Mouse (Mus musculus): ENCODE measurements at regions not wholly inside any gene's neighbourhood (a gene's known extent, or its start where the extent isn't known, plus 50 kb on each side); places are given as distances from the start of the nearest gene placed in this dataset.
A peak's percentile ranks its signal among the peaks of the same experiment; 100 is the strongest.

DNA sequence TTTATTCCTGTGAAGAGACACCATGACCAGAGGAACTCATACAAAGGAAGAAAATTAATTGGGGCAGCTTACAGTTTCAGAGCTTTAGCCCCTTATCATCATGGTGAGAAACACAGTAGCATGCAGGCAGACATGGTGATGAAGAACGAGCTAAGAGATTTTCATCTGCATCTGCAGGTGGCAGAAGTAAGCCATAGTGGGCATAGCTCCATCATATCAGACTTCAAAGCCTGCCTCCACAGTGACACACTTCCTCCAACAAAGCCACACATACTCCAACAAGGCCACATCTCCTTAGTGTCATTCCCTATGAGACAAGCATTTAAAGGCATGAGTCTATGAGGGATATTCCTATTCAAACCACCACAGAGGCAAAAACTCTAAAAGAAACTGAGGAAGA lies 800.7 kb upstream of the Pcdh9 start:
- no peak for DNase-seq

DNA sequence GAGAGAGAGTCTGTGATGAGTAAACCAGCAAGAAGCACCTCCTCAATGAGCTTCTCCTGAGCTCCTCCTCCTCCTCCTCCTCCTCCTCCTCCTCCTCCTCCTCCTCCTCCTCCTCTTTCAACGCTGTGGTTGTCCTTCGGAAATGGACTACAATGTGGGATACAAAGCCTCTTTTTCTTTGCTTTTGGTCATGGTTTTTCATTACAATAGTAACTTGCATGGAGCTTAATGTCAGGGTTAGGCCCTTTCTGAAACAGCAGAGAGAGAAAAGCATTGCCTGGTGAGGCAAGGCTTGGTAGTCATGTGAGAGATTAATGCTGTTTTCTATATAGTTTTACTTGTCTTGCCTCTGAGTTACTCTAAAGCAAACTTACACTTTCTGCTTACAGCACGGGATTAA lies 787.2 kb upstream of the Pcdh9 start:
- no peak for DNase-seq

DNA sequence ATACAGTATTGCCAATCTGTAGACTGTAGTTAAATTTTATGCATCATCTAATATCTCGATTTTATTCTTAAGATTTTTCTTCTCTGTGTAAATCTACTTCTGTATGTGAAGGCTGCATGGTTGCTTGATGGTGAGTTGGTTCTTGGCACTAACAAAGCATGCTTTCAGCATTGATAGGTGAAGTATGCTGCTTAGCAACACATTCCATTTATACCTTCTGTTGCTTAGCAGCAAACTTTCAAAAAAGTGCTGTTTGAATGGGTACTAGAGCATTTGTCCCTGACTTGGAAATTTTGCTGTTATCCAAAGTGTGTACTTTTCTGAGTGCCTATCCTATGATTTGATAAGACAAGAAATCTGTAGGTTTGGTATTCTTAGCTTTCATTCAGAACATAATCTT lies 763.1 kb upstream of the Pcdh9 start:
- peak; percentile 4 for DNase-seq

DNA sequence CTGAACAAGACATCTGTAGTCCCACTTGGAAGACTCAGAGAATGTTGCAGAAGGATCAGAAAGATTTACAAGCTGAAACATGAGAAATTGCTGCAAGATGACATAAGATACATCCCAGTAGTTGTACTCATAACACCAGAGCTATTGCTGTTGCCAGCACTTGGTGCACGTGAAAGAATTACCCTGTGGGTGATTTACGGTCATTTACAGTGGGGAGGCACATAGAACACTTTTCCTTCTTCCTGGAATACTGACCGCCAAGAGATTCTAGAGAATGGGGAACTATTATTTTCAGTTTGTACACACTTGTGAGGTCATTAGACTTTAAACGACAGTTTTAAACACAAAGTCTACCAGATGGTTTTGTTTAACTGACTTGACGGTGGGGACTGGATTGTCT lies 724.5 kb upstream of the Pcdh9 start:
- DNase-seq, result no peak
